Mouse (Mus musculus) kidney, adult 2 months (tissue): ENCODE results near the gene Tk1.

Source experiments
- CTCF ChIP-seq: fragments of 200-500 bp; conservative IDR thresholded peaks from 2 replicates; pipeline ENCODE4 v1.5.1; 2011; ENCODE audit warnings: low read depth, mild to moderate bottlenecking, control low read depth, low read length, moderate library complexity, mixed read lengths; ENCODE audit not compliant: insufficient read depth, insufficient read length
- POLR2A ChIP-seq: fragments of 200-500 bp; IDR thresholded peaks from one replicate; pipeline ENCODE4 v1.6.1; 2011; ENCODE audit warnings: low read depth, low read length, control low read depth

GRCm38 (mm10) chr11:117772352-117772751 is 53.5 kb downstream of the Tk1 start:
- TF ChIP-seq CTCF (no peak), POLR2A (no peak)
